Mouse (Mus musculus): ENCODE measurements at regions not wholly inside any gene's neighbourhood (a gene's known extent, or its start where the extent isn't known, plus 50 kb on each side); places are given as distances from the start of the nearest gene placed in this dataset.

DNA sequence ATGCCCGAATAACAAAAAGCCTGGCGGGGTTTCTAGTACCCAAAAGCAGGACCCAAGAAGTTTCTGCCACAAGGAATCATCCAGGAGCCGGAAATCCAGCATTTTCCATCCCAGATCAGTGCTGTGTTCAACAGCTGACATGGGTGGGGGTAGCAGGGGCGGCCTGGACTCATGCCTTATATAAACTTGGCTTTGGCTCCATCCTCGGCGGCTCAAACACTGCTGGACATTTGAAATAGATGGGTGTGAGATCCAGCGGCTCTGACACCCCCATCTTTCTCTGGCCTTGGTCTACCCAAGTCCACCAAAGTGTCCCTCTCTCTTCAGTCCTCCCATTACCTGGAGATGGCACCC is 89.9 kb upstream of the Synm start:
- WGBS = 7% methylated on average over 7 of the region's 7 CpGs
- H3K4me3 ChIP-seq (ENCODE audit: low read depth, low read length) = peak overlapping the region; percentile 37
- ATAC-seq (replicated peaks; ENCODE audit: insufficient number of reproducible peaks, low FRiP score, low TSS enrichment, low read depth) (0 out of 2 replicates have a peak, but pooled peaks have one; percentile 20), DNase-seq (ENCODE audit: low spot score) (no peak)
- no peaks in the 10 kb centered on the region for H3K27me3 ChIP-seq (ENCODE audit: control insufficient read depth, insufficient read depth, low read length)
- H3K4me2 ChIP-seq (ENCODE audit: low read depth, low read length) = peak overlapping the region; percentile 59
- no peaks in the 10 kb centered on the region for H3K36me3 ChIP-seq (replicated peaks; ENCODE audit: control insufficient read depth, insufficient read depth, low read depth, low read length)
- no peak overlapping the region for H3K27ac ChIP-seq (replicated peaks; ENCODE audit: low read depth, low read length)
- H3K9me3 ChIP-seq (replicated peaks; ENCODE audit: control insufficient read depth, low read length) = no peaks in the 10 kb centered on the region
- peak overlapping the region; percentile 57 for H3K9ac ChIP-seq (replicated peaks; ENCODE audit: low read length)
- no peaks in the 10 kb centered on the region for H3K4me1 ChIP-seq (ENCODE audit: control insufficient read depth, insufficient read depth, low read length)

GRCm38 (mm10) chr7:67848589-67849508 is 89.3 kb upstream of the Synm start:
- Histone ChIP-seq H3K9me3 (replicated peaks; ENCODE audit: control insufficient read depth, low read length) (no peaks in the 10 kb centered on the region), H3K4me1 (ENCODE audit: control insufficient read depth, insufficient read depth, low read length) (no peaks in the 10 kb centered on the region), H3K4me3 (ENCODE audit: low read depth, low read length) (peak overlapping the region; percentile 37), H3K27me3 (ENCODE audit: control insufficient read depth, insufficient read depth, low read length) (no peaks in the 10 kb centered on the region), H3K9ac (replicated peaks; ENCODE audit: low read length) (peak overlapping the region; percentile 57), H3K27ac (replicated peaks; ENCODE audit: low read depth, low read length) (no peak overlapping the region), H3K36me3 (replicated peaks; ENCODE audit: control insufficient read depth, insufficient read depth, low read depth, low read length) (no peaks in the 10 kb centered on the region), H3K4me2 (ENCODE audit: low read depth, low read length) (peak overlapping the region; percentile 59)
- WGBS = under 1% methylated on average over 33 of the region's 35 CpGs
- peak; percentile 85 for ATAC-seq (replicated peaks; ENCODE audit: insufficient number of reproducible peaks, low FRiP score, low TSS enrichment, low read depth)
- peak; percentile 87 for DNase-seq (ENCODE audit: low spot score)

GRCm38 (mm10) chr7:67846796-67847195 is 87.3 kb upstream of the Synm start:
- 4% methylated on average over 8 of the region's 8 CpGs for WGBS
- no peaks in the 10 kb centered on the region for H3K27me3 ChIP-seq (ENCODE audit: control insufficient read depth, insufficient read depth, low read length)

GRCm38 (mm10) chr7:67836984-67837383 is 77.4 kb upstream of the Synm start:
- DNase-seq (ENCODE audit: low spot score) = no peak
- WGBS = 90% methylated on average over 5 of the region's 5 CpGs

More at GRCm38 (mm10) chr7:67846796-67847195, 87.3 kb upstream of the Synm start:
- DNase-seq (ENCODE audit: low spot score) (no peak), ATAC-seq (replicated peaks; ENCODE audit: insufficient number of reproducible peaks, low FRiP score, low TSS enrichment, low read depth) (no peak)
- Histone ChIP-seq H3K27ac (replicated peaks; ENCODE audit: low read depth, low read length) (no peak overlapping the region), H3K9ac (replicated peaks; ENCODE audit: low read length) (no peak overlapping the region), H3K9me3 (replicated peaks; ENCODE audit: control insufficient read depth, low read length) (no peaks in the 10 kb centered on the region), H3K4me3 (ENCODE audit: low read depth, low read length) (no peak overlapping the region), H3K36me3 (replicated peaks; ENCODE audit: control insufficient read depth, insufficient read depth, low read depth, low read length) (no peaks in the 10 kb centered on the region), H3K4me1 (ENCODE audit: control insufficient read depth, insufficient read depth, low read length) (no peaks in the 10 kb centered on the region), H3K4me2 (ENCODE audit: low read depth, low read length) (no peak overlapping the region)

GRCm38 (mm10) chr7:67836117-67836949 is 76.8 kb upstream of the Synm start:
- WGBS = 82% methylated on average over 18 of the region's 18 CpGs
- DNase-seq (ENCODE audit: low spot score) (no peak), ATAC-seq (replicated peaks; ENCODE audit: insufficient number of reproducible peaks, low FRiP score, low TSS enrichment, low read depth) (0 out of 2 replicates have a peak, but pooled peaks have one; percentile 59)
- no peaks in the 10 kb centered on the region for H3K9me3 ChIP-seq (replicated peaks; ENCODE audit: control insufficient read depth, low read length)
- no peak overlapping the region for H3K9ac ChIP-seq (replicated peaks; ENCODE audit: low read length)
- H3K27me3 ChIP-seq (ENCODE audit: control insufficient read depth, insufficient read depth, low read length) = no peaks in the 10 kb centered on the region
- H3K36me3 ChIP-seq (replicated peaks; ENCODE audit: control insufficient read depth, insufficient read depth, low read depth, low read length) = no peaks in the 10 kb centered on the region
- H3K4me1 ChIP-seq (ENCODE audit: control insufficient read depth, insufficient read depth, low read length) = no peaks in the 10 kb centered on the region
- H3K27ac ChIP-seq (replicated peaks; ENCODE audit: low read depth, low read length) = no peak overlapping the region
- no peak overlapping the region for H3K4me2 ChIP-seq (ENCODE audit: low read depth, low read length)
- H3K4me3 ChIP-seq (ENCODE audit: low read depth, low read length) = no peak overlapping the region

More at GRCm38 (mm10) chr7:67836984-67837383, 77.4 kb upstream of the Synm start:
- no peak for ATAC-seq (replicated peaks; ENCODE audit: insufficient number of reproducible peaks, low FRiP score, low TSS enrichment, low read depth)
- no peak overlapping the region for H3K4me2 ChIP-seq (ENCODE audit: low read depth, low read length)
- no peak overlapping the region; the same call in 1 of the 2 replicates for H3K27ac ChIP-seq (replicated peaks; ENCODE audit: low read depth, low read length)
- no peaks in the 10 kb centered on the region for H3K4me1 ChIP-seq (ENCODE audit: control insufficient read depth, insufficient read depth, low read length)
- H3K36me3 ChIP-seq (replicated peaks; ENCODE audit: control insufficient read depth, insufficient read depth, low read depth, low read length) = no peaks in the 10 kb centered on the region
- H3K9me3 ChIP-seq (replicated peaks; ENCODE audit: control insufficient read depth, low read length) = no peaks in the 10 kb centered on the region
- no peak overlapping the region for H3K4me3 ChIP-seq (ENCODE audit: low read depth, low read length)
- no peaks in the 10 kb centered on the region for H3K27me3 ChIP-seq (ENCODE audit: control insufficient read depth, insufficient read depth, low read length)
- H3K9ac ChIP-seq (replicated peaks; ENCODE audit: low read length) = no peak overlapping the region

DNA sequence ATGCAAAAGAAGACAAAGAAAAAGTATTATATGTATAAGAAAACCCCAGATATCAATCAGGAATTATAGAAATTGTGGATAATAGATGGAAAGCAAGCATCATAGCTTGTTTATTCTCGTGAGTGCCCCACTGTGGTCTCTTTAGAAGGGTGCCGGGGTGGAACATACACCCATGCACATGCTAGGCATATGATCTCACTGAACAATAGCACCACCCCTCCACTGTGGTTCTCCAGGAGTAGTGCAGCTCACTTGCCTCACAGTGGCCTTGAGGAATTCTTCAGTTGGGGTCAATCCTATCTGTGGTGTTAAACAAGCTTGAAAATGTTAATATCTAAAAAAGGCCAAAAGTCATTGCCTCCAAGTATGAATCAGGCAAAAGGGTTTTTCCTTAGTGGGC is 72.2 kb upstream of the Synm start:
- H3K4me3 ChIP-seq (ENCODE audit: low read depth, low read length) = no peak overlapping the region
- H3K27me3 ChIP-seq (ENCODE audit: control insufficient read depth, insufficient read depth, low read length) = no peaks in the 10 kb centered on the region
- no peaks in the 10 kb centered on the region for H3K9me3 ChIP-seq (replicated peaks; ENCODE audit: control insufficient read depth, low read length)
- no peak for ATAC-seq (replicated peaks; ENCODE audit: insufficient number of reproducible peaks, low FRiP score, low TSS enrichment, low read depth)
- H3K4me2 ChIP-seq (ENCODE audit: low read depth, low read length) = no peak overlapping the region
- 80% methylated on average over 2 of the region's 2 CpGs for WGBS
- DNase-seq (ENCODE audit: low spot score) = no peak
- no peak overlapping the region for H3K27ac ChIP-seq (replicated peaks; ENCODE audit: low read depth, low read length)
- H3K9ac ChIP-seq (replicated peaks; ENCODE audit: low read length) = no peak overlapping the region
- H3K36me3 ChIP-seq (replicated peaks; ENCODE audit: control insufficient read depth, insufficient read depth, low read depth, low read length) = no peaks in the 10 kb centered on the region
- H3K4me1 ChIP-seq (ENCODE audit: control insufficient read depth, insufficient read depth, low read length) = no peaks in the 10 kb centered on the region

DNA sequence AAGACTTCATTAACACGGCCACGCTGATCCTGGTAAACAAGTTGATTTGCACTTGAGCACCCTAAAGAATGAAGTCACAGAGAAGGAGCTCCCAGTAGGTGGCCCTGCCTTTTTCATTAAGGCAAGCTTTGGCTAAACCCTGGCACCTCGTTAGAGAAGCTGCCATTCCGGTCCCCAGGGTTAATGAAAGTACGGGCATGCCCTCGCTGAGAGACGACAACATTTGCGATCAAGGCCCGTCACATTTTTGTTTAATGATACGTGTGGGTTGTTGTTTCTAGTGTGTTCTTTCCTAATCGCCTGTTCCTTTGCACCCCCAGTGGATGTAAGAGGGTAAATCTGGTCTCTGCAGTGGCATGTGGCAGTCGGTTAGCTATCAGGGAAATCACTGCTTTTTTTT is 67.8 kb upstream of the Synm start:
- 58% methylated on average over 12 of the region's 12 CpGs for WGBS
- H3K27me3 ChIP-seq (ENCODE audit: control insufficient read depth, insufficient read depth, low read length) = no peaks in the 10 kb centered on the region
- no peak for DNase-seq (ENCODE audit: low spot score)
- no peak overlapping the region for H3K9ac ChIP-seq (replicated peaks; ENCODE audit: low read length)
- no peaks in the 10 kb centered on the region for H3K36me3 ChIP-seq (replicated peaks; ENCODE audit: control insufficient read depth, insufficient read depth, low read depth, low read length)
- no peaks in the 10 kb centered on the region for H3K4me1 ChIP-seq (ENCODE audit: control insufficient read depth, insufficient read depth, low read length)
- H3K4me3 ChIP-seq (ENCODE audit: low read depth, low read length) = no peak overlapping the region
- ATAC-seq (replicated peaks; ENCODE audit: insufficient number of reproducible peaks, low FRiP score, low TSS enrichment, low read depth) = no peak
- H3K9me3 ChIP-seq (replicated peaks; ENCODE audit: control insufficient read depth, low read length) = no peaks in the 10 kb centered on the region
- H3K27ac ChIP-seq (replicated peaks; ENCODE audit: low read depth, low read length) = no peak overlapping the region
- H3K4me2 ChIP-seq (ENCODE audit: low read depth, low read length) = no peak overlapping the region

All from embryonic facial prominence, embryonic 11.5 days (tissue).